Mouse (Mus musculus) cerebellum, adult 8-10 months (tissue): ENCODE measurements around the gene Prpsap2.

Experiments
- DNase-seq: peaks from one replicate; pipeline ENCODE4 v3.0.0; 2022

Prpsap2 gene

GRCm38 (mm10) chr11:61714346-61715117 is 47.4 kb downstream of the Prpsap2 start:
- DNase-seq = peak; percentile 81

GRCm38 (mm10) chr11:61713157-61713855 is 48.6 kb downstream of the Prpsap2 start:
- no peak for DNase-seq

DNA sequence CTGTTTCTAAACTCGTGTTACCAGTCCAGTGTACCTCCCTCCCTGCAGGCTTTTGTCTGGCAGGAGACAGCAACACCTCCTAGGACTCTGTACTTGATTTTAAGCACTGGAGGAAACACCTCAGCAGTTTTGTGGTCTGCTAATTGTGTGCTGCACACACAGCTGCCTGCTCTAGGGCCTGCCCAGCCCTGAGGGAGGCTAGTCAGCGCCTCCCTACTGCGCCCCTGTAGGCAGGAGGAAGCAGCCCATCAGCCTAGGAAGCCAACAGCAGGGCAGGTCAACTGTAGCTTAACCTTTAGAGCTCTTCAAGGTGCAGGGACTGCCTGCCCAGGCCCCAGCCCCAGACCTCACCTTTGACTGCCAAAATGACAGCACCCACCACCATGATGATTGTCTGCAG is 53.0 kb downstream of the Prpsap2 start:
- DNase-seq = no peak

DNA sequence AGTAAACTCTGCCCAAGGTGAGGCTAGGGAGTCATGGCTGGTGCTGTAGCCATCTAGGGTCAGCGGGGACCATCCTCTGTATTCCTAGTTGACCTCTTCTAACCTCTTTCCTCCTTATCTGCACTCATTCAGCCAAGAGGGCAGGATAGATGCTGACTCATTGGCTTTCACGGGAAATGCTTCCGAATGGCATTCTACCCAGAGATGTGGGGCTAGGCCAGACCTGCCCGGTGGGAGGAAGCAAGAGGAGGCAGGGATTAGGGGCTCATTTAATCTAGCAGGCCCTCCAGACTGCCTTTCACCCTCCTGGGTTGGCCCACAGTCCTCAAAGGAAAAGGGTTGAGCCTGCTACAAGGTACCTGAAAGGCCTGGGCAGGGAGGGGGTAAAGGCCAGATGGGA is 55.7 kb downstream of the Prpsap2 start:
- DNase-seq = no peak

- DNase-seq = no peak
Observed at GRCm38 (mm10) chr11:61705581-61705980, 56.3 kb downstream of the Prpsap2 start.

DNA sequence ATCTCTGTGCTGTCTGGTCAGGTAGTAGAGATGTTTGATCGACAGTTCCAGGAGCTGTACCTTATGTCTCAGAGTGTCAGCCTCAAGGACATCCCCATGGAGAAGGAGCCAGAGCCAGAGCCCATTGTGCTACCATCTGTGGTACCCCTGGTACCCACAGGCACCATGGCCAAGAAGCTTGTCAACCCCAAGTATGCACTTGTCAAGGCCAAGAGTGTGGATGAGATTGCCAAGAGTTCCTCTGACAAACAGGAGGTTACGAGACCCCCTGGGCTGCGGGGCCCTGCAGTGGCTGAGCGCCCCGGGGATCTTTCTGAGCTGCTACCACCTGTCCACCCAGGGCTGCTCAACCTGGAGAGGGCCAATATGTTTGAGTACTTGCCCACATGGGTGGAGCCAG is 59.4 kb downstream of the Prpsap2 start:
- no peak for DNase-seq

GRCm38 (mm10) chr11:61701696-61702095 is 60.2 kb downstream of the Prpsap2 start:
- no peak for DNase-seq

- peak; percentile 43 for DNase-seq
Observed at GRCm38 (mm10) chr11:61699933-61700332, 62.0 kb downstream of the Prpsap2 start.

- DNase-seq = no peak
Observed at GRCm38 (mm10) chr11:61699460-61699859, 62.4 kb downstream of the Prpsap2 start.

DNA sequence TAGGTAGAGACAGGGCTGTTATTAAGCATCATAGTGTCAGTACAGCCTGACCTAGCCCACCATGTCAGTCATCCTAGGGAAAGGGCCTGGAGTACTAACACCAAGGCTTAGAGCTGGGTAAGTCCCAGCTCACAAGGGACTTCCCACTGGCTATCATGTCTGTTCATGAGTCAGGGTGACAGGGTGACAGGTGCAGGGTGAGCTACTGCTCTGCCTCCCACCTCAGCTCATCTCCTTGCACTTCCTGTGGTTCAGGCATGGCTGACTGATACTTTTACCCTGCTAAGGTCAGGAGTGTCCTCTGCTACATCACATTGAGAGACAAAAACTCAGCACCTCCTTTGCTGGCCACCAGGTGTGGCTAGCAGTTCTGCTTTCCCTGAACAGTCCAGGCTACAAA is 63.0 kb downstream of the Prpsap2 start:
- DNase-seq = no peak

- peak; percentile 70 for DNase-seq
Observed at GRCm38 (mm10) chr11:61692996-61693395, 68.9 kb downstream of the Prpsap2 start.

GRCm38 (mm10) chr11:61687595-61687994 is 74.3 kb downstream of the Prpsap2 start:
- no peak for DNase-seq

DNA sequence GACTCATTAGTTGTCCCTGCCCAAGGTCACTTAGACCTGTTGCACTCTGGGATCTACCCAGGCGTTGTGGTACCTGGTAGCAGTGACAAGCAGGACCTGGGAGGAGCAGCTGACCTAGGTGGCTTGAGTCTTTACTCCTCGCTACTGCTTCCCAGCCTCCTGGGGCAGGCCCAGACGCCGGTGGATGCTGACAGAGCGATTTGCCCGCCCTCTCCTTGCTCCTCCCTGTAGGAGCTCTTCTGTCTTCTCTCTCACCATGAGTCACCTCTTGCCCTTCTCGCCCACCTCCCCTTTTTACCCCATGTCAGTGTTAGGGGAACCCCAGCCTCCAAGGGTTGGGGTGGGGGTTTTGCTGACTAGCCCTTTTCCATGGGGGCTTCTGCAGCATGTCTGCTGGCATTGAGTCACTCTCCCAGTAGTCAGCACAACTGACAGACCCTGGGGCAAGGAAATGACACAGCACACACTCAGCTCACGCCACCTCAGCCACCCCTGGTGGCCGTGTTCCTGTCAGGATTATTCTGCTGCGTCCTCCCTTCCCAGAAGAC is 74.9 kb downstream of the Prpsap2 start:
- no peak for DNase-seq

GRCm38 (mm10) chr11:61686141-61686540 is 75.7 kb downstream of the Prpsap2 start:
- DNase-seq = no peak

- DNase-seq = no peak
Observed at GRCm38 (mm10) chr11:61685119-61685725, 76.7 kb downstream of the Prpsap2 start.

DNA sequence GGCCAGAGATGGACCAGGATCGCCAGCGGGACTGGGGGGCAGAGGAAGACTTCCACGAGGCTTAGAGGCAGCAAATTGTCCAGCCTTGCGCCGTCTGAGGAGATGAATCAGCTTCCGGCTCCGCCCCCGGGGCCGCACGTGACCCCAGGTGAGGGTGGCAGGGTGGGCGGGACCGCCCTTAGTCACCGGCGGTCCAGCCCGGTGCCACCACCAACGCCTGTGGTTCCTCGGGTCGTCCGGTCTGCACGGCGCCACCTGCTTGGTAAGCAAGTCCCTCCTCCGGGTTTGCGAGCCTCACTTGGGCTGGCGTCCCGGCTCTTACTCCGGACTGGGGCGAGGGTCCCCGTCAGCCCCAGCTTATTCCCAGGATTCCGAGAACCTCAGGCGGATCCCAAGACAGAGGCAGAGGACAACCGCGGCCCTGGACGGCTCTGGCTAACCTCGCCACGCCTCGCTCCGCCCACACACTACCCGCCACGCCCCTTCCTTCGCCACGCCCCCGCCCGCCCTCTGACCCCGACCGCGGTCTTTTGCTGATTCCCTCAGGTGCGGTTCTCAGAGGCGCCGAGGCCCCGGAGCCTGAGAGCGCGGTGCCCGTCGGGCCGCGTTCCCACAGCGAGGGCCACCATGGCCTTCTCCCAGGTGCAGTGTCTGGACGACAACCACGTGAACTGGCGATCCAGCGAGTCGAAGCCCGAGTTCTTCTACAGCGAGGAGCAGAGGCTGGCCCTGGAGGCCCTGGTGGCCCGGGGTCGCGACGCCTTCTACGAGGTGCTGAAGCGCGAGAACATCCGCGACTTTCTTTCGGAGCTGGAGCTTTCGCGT is 77.8 kb downstream of the Prpsap2 start, which contains the start of gene Fam83g:
Gene Fam83g, plus strand, starts transcription at position 185 of the 825 bp plus-strand sequence.
- DNase-seq = no peak
